Mouse (Mus musculus) hindlimb bud, embryonic 11.5 days (tissue): ENCODE results near the gene Mto1.
A peak's percentile ranks its signal among the peaks of the same experiment; 100 is the strongest.
"Not testable (repeated sequence)": the region's sequence is repeated elsewhere in the genome, so short reads cannot be mapped to it uniquely, and the experiment has no call there.

Experiments
- DNase-seq: peaks from one replicate; pipeline ENCODE4 v3.0.0-alpha.2; 2012; ENCODE audit warnings: low read depth, low spot score; ENCODE audit errors: extremely low spot score

The Mto1 gene

GRCm38 (mm10) chr9:78475383-78475780 is 27.4 kb downstream of the Mto1 start:
- no peak for DNase-seq

- no peak for DNase-seq
These were observed 27.9 kb downstream of the Mto1 start for GRCm38 (mm10) chr9:78475873-78476272.

GRCm38 (mm10) chr9:78476531-78477020 is 28.6 kb downstream of the Mto1 start:
- no peak for DNase-seq

- DNase-seq: peak; percentile 63
These were observed 29.1 kb downstream of the Mto1 start for GRCm38 (mm10) chr9:78477021-78477551.

GRCm38 (mm10) chr9:78478009-78478605 is 30.1 kb downstream of the Mto1 start:
- not testable (repeated sequence) for DNase-seq

GRCm38 (mm10) chr9:78479308-78479707 is 31.3 kb downstream of the Mto1 start:
- DNase-seq: not testable (repeated sequence)

GRCm38 (mm10) chr9:78480227-78480626 is 32.2 kb downstream of the Mto1 start:
- DNase-seq: not testable (repeated sequence)

GRCm38 (mm10) chr9:78480706-78481358 is 32.8 kb downstream of the Mto1 start:
- no peak for DNase-seq

GRCm38 (mm10) chr9:78481423-78482331 is 33.7 kb downstream of the Mto1 start:
- peak; percentile 96 for DNase-seq

GRCm38 (mm10) chr9:78482386-78482785 is 34.4 kb downstream of the Mto1 start:
- DNase-seq: no peak

GRCm38 (mm10) chr9:78484660-78485059 is 36.7 kb downstream of the Mto1 start:
- no peak for DNase-seq

GRCm38 (mm10) chr9:78488021-78488420 is 40.0 kb downstream of the Mto1 start:
- not testable (repeated sequence) for DNase-seq

GRCm38 (mm10) chr9:78488890-78489420 is 40.9 kb downstream of the Mto1 start, which contains the start of gene Eef1a1:
Eef1a1 (minus strand) TSS chr9:78489151.
- DNase-seq: no peak

GRCm38 (mm10) chr9:78491169-78491568 is 43.2 kb downstream of the Mto1 start:
- DNase-seq: no peak

- no peak for DNase-seq
These were observed 44.2 kb downstream of the Mto1 start for GRCm38 (mm10) chr9:78492254-78492653.

- DNase-seq: no peak
These were observed 45.2 kb downstream of the Mto1 start for GRCm38 (mm10) chr9:78493171-78493570.

- no peak for DNase-seq
These were observed 52.4 kb downstream of the Mto1 start for GRCm38 (mm10) chr9:78500386-78500785.

GRCm38 (mm10) chr9:78501284-78501683 is 53.3 kb downstream of the Mto1 start:
- no peak for DNase-seq

- no peak for DNase-seq
These were observed 55.4 kb downstream of the Mto1 start for GRCm38 (mm10) chr9:78503223-78504079.

GRCm38 (mm10) chr9:78504133-78504532 is 56.1 kb downstream of the Mto1 start:
- no peak for DNase-seq
